Mouse (Mus musculus) kidney, adult 2 months (tissue): ENCODE data around the gene Bcat1.

Experiments
- CTCF ChIP-seq: fragments of 200-500 bp; conservative IDR thresholded peaks from 2 replicates; pipeline ENCODE4 v1.5.1; 2011; ENCODE audit warnings: low read depth, mild to moderate bottlenecking, control low read depth, low read length, moderate library complexity, mixed read lengths; ENCODE audit not compliant: insufficient read depth, insufficient read length
- POLR2A ChIP-seq: fragments of 200-500 bp; IDR thresholded peaks from one replicate; pipeline ENCODE4 v1.6.1; 2011; ENCODE audit warnings: low read depth, low read length, control low read depth

GRCm38 (mm10) chr6:145088451-145089113, 12.6 kb upstream of the Bcat1 start:
- TF ChIP-seq CTCF (no peak), POLR2A (no peak)
